Mouse (Mus musculus) liver, embryonic 14.5 days (tissue): ENCODE data around the gene Abca9.

Source experiments
- CTCF ChIP-seq: IDR thresholded peaks from 2 replicates; pipeline ENCODE4 v1.5.1; 2016; ENCODE audit warnings: antibody characterized with exemption, low read depth, control low read depth
- EP300 ChIP-seq: IDR thresholded peaks from 2 replicates; pipeline ENCODE4 v1.6.1; 2016; ENCODE audit warnings: antibody characterized with exemption, low read depth

- no peak for TF ChIP-seq EP300
- no peak for TF ChIP-seq CTCF
Measured at GRCm38 (mm10) chr11:110094236-110094635, 73.8 kb downstream of the Abca9 start.
